Mouse (Mus musculus) urinary bladder, postnatal 10 days (tissue): Measurements from ENCODE around the gene Plod1.
A peak's percentile ranks its signal among the peaks of the same experiment; 100 is the strongest.
"Not testable (repeated sequence)": the region's sequence is repeated elsewhere in the genome, so short reads cannot be mapped to it uniquely, and the experiment has no call there.

Experiments used
- DNase-seq: peaks from one replicate; pipeline ENCODE4 v3.0.0; 2022; ENCODE audit warnings: low spot score

The Plod1 gene

GRCm38 (mm10) chr4:147895815-147896330 lies 40.7 kb downstream of the Plod1 start:
- no peak for DNase-seq

GRCm38 (mm10) chr4:147890341-147890740 lies 46.2 kb downstream of the Plod1 start:
- DNase-seq, result no peak

- DNase-seq, result no peak
These were observed 48.3 kb downstream of the Plod1 start for GRCm38 (mm10) chr4:147888237-147888636.

- no peak for DNase-seq
These were observed 49.3 kb downstream of the Plod1 start for GRCm38 (mm10) chr4:147887277-147887676.

- DNase-seq, result no peak
These were observed 50.4 kb downstream of the Plod1 start for GRCm38 (mm10) chr4:147886158-147886557.

GRCm38 (mm10) chr4:147884138-147884537 lies 52.4 kb downstream of the Plod1 start:
- DNase-seq, result no peak

- no peak for DNase-seq
These were observed 53.5 kb downstream of the Plod1 start for GRCm38 (mm10) chr4:147883041-147883440.

GRCm38 (mm10) chr4:147881792-147882191 lies 54.8 kb downstream of the Plod1 start:
- no peak for DNase-seq

- no peak for DNase-seq
These were observed 56.7 kb downstream of the Plod1 start for GRCm38 (mm10) chr4:147879865-147880264.

GRCm38 (mm10) chr4:147879456-147879855 lies 57.1 kb downstream of the Plod1 start:
- DNase-seq, result no peak

- DNase-seq, result no peak
These were observed 58.0 kb downstream of the Plod1 start for GRCm38 (mm10) chr4:147878537-147878936.

- DNase-seq, result no peak
These were observed 60.6 kb downstream of the Plod1 start for GRCm38 (mm10) chr4:147875852-147876575.

GRCm38 (mm10) chr4:147869238-147869637 lies 67.3 kb downstream of the Plod1 start:
- DNase-seq, result no peak

GRCm38 (mm10) chr4:147868450-147869031 lies 68.0 kb downstream of the Plod1 start, which contains the start of the genes Miip and Fv1:
Miip (minus strand) TSS chr4:147868816.
Fv1 (plus strand) TSS chr4:147868979.
- DNase-seq, result peak; percentile 56

- DNase-seq, result no peak
These were observed 68.8 kb downstream of the Plod1 start for GRCm38 (mm10) chr4:147867563-147868449.

GRCm38 (mm10) chr4:147866793-147867192 lies 69.8 kb downstream of the Plod1 start:
- DNase-seq, result not testable (repeated sequence)

- no peak for DNase-seq
These were observed 70.5 kb downstream of the Plod1 start for GRCm38 (mm10) chr4:147866056-147866455.

- DNase-seq, result no peak
These were observed 70.9 kb downstream of the Plod1 start for GRCm38 (mm10) chr4:147865651-147866050.

- DNase-seq, result no peak
These were observed 74.5 kb downstream of the Plod1 start for GRCm38 (mm10) chr4:147862051-147862450.
